Mouse (Mus musculus) forebrain, embryonic 16.5 days (tissue): ENCODE results near the gene Dvl1. TPM values are rescaled to one million over a fixed set of nuclear protein-coding genes. Genes with fewer than 3 reads are reported as not detected.

Experiments used
- ATAC-seq: fragments of 200-750 bp; cut with Nextera tagmentation; 2 replicates; pipeline ENCODE4 v1.8.0; 2017; ENCODE audit warnings: mild to moderate bottlenecking, moderate library complexity
- H3K27ac ChIP-seq: fragments of 300-500 bp; sonication (generic); 2 replicates; pipeline ENCODE4 v1.5.1; 2014; ENCODE audit warnings: low read length, control low read depth
- H3K27me3 ChIP-seq: fragments of 300-500 bp; sonication (generic); replicated peaks from 2 replicates; pipeline ENCODE4 v1.6.1; 2014; ENCODE audit warnings: low read length; ENCODE audit not compliant: control insufficient read depth, insufficient read depth
- H3K36me3 ChIP-seq: fragments of 300-500 bp; sonication (generic); 2 replicates; pipeline ENCODE4 v1.6.1; 2014; ENCODE audit not compliant: control insufficient read depth, insufficient read depth
- H3K4me1 ChIP-seq: fragments of 300-500 bp; sonication (generic); replicated peaks from 2 replicates; pipeline ENCODE4 v1.6.1; 2014; ENCODE audit warnings: low read length; ENCODE audit not compliant: control insufficient read depth, insufficient read depth
- H3K4me2 ChIP-seq: fragments of 300-500 bp; sonication (generic); 2 replicates; pipeline ENCODE4 v1.6.1; 2014; ENCODE audit warnings: mild to moderate bottlenecking, low read length, control low read depth
- H3K4me3 ChIP-seq: fragments of 300-500 bp; sonication (generic); replicated peaks from 2 replicates; pipeline ENCODE4 v1.5.1; 2014; ENCODE audit warnings: mild to moderate bottlenecking, low read length, control low read depth
- H3K9ac ChIP-seq: fragments of 300-500 bp; sonication (generic); replicated peaks from 2 replicates; pipeline ENCODE4 v1.6.1; 2014; ENCODE audit warnings: low read depth, low read length, control low read depth
- H3K9me3 ChIP-seq: fragments of 300-500 bp; sonication (generic); 2 replicates; pipeline ENCODE4 v1.6.1; 2016; ENCODE audit warnings: low read length; ENCODE audit not compliant: control insufficient read depth
- WGBS: fragments of 180-500 bp; shearing (Covaris S2); extraction: QIAGEN DNeasy Blood & Tissue Kit; methylation state at CpG from one replicate; pipeline ENCODE4 v1.1.7; 2014; 5-methylcytosine and 5-hydroxymethylcytosine counted together
- polyA plus RNA-seq: library from polyadenylated mRNA; unstranded; fragments of >200 nt; fragmentation: Nextera tagmentation; extraction: Ambion mirVana; gene quantifications from 2 replicates; pipeline ENCODE4 v1.2.1, GENCODE M21; 2015

The Dvl1 gene
- polyA plus RNA-seq, 1 experiment from 2014 or later = 10.0 TPM

- H3K4me1 ChIP-seq = no peaks in the 10 kb centered on the region
- peaks cover 21% of the 10 kb centered on the region for H3K36me3 ChIP-seq
- no peak overlapping the region for H3K4me2 ChIP-seq
- ATAC-seq = no peak
- H3K4me3 ChIP-seq = no peak overlapping the region
- H3K9ac ChIP-seq = no peak overlapping the region
- no peaks in the 10 kb centered on the region for H3K27me3 ChIP-seq
- no peaks in the 10 kb centered on the region for H3K9me3 ChIP-seq
- H3K27ac ChIP-seq = no peak overlapping the region
- 34% methylated on average over 13 of the region's 13 CpGs for WGBS
These were observed 12.1 kb downstream of the Dvl1 start for GRCm38 (mm10) chr4:155859318-155859717.

DNA sequence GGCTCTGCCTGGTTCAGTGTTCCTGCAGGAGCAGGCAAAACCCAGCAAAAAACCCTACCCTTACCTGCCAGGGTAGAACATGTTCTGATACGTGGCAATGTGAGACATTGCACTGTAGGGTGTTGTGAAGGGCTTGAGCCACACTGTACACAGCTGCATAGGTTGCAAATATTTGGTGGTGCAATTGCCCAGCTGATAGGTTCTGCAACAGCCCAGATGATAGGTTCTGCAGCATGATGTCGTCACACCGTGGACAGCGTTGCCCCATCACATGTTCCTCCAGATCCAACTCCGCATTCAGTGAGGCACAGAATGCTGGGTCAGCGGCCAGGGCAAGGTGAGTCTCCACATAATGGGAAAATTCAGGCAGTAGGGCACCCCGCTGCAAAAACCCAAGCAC lies 14.6 kb downstream of the Dvl1 start:
- 89% methylated on average over 7 of the region's 7 CpGs for WGBS
- Histone ChIP-seq H3K36me3 (peaks cover 20% of the 10 kb centered on the region), H3K4me3 (no peak overlapping the region), H3K4me2 (no peak overlapping the region), H3K9me3 (no peaks in the 10 kb centered on the region), H3K27ac (no peak overlapping the region), H3K27me3 (no peaks in the 10 kb centered on the region), H3K9ac (no peak overlapping the region), H3K4me1 (no peaks in the 10 kb centered on the region)
- no peak for ATAC-seq

- Histone ChIP-seq H3K27me3 (no peaks in the 10 kb centered on the region), H3K4me1 (no peaks in the 10 kb centered on the region; the same call in 1 of the 2 replicates), H3K4me2 (no peak within 1 kb of the TSS), H3K27ac (no peak within 1 kb of the TSS), H3K9ac (no peak within 1 kb of the TSS), H3K36me3 (peaks cover 19% of the 10 kb centered on the region), H3K4me3 (no peak within 1 kb of the TSS), H3K9me3 (no peaks in the 10 kb centered on the region)
- 78% methylated on average over 5 of the region's 5 CpGs for whole genome bisulfite sequencing
- no peak for ATAC-seq
These were observed 15.8 kb downstream of the Dvl1 start, which contains the start of gene Tas1r3 for GRCm38 (mm10) chr4:155863001-155863400. Gene Tas1r3 (minus strand): TSS chr4:155863362.

DNA sequence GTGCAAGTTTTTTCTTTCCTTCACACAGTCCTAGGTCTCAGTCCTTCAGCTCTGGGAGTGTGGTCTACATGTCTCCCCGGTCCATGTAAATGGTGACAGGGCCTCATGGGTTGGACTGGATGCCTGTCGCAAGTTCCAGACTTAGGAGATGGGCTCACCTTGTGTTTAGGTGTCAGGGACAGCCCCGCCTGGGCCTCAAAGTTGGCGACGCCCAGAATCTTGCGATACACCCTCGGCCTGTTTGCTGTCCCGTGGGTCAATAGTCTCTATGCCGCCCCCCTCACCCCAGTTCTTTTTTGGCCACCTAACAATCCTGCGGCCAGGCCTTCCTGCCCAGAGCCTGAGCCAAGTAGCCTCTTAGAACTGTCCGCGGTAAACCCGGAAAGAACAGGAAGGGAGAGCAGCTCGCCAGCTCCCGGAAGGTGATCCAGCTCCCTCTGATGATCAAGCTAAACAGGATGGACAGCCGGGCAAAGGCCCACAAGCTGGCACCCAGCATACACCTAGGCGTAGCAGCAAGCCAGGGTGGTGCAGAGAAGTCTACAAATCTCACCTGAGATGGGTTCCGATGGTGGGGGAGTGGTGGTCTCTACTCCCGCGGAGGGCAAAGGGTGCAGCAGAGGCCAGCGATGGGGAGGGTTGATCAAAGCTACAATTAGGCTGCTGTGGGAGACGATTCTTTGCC lies 21.6 kb downstream of the Dvl1 start:
- Histone ChIP-seq H3K27ac (no peak overlapping the region), H3K4me2 (peak overlapping the region; percentile 98), H3K4me1 (peaks cover 16% of the 10 kb centered on the region), H3K9me3 (no peaks in the 10 kb centered on the region), H3K36me3 (peaks cover 15% of the 10 kb centered on the region), H3K4me3 (peak overlapping the region; percentile 73), H3K27me3 (no peaks in the 10 kb centered on the region), H3K9ac (peak overlapping the region; percentile 63)
- ATAC-seq = peak; percentile 53
- 12% methylated on average over 22 of the region's 22 CpGs for WGBS

GRCm38 (mm10) chr4:155869317-155870033 lies 22.3 kb downstream of the Dvl1 start, which contains the start of the genes Cptp and Ints11:
Gene Cptp (minus strand): TSS chr4:155869440.
Gene Ints11 (plus strand): TSS chr4:155869546.
- H3K27ac ChIP-seq = peak within 1 kb of the TSS; percentile 71
- H3K4me1 ChIP-seq = peaks cover 16% of the 10 kb centered on the region
- H3K27me3 ChIP-seq = no peaks in the 10 kb centered on the region
- peak; percentile 98 for ATAC-seq
- peaks cover 15% of the 10 kb centered on the region for H3K36me3 ChIP-seq
- H3K9me3 ChIP-seq = no peaks in the 10 kb centered on the region
- under 1% methylated on average over 63 of the region's 63 CpGs for WGBS
- peak within 1 kb of the TSS; percentile 73 for H3K4me3 ChIP-seq
- H3K9ac ChIP-seq = peak within 1 kb of the TSS; percentile 77
- H3K4me2 ChIP-seq = peak within 1 kb of the TSS; percentile 98

GRCm38 (mm10) chr4:155871404-155871803 lies 24.2 kb downstream of the Dvl1 start:
- Histone ChIP-seq H3K9me3 (no peaks in the 10 kb centered on the region), H3K4me1 (peaks cover 16% of the 10 kb centered on the region), H3K4me2 (no peak overlapping the region), H3K9ac (no peak overlapping the region), H3K36me3 (peaks cover 19% of the 10 kb centered on the region), H3K4me3 (no peak overlapping the region), H3K27ac (no peak overlapping the region), H3K27me3 (no peaks in the 10 kb centered on the region)
- 93% methylated on average over 7 of the region's 7 CpGs for WGBS
- no peak for ATAC-seq

DNA sequence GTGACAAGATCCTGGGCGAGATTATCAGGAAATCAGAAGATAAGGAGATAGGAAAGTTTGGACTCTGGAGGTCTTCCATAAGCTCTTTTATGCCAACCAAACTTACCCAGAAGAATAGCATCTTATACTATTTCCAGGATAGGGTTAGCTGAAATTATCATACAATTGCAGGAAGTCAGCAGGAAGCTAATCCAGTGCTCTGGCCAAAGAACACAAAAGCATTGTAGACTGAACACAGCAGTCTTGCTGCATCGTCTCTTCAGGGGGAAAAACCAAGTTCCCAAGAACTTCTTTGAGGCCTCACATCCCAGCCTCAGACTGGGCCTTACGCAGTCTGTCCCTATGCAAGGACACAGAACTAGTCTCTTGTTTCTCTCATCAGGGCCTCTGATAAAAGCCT lies 36.4 kb downstream of the Dvl1 start:
- H3K4me2 ChIP-seq = no peak overlapping the region
- no peak overlapping the region for H3K4me3 ChIP-seq
- H3K9ac ChIP-seq = no peak overlapping the region
- H3K9me3 ChIP-seq = no peaks in the 10 kb centered on the region
- H3K36me3 ChIP-seq = peaks cover 17% of the 10 kb centered on the region
- no peak overlapping the region for H3K27ac ChIP-seq
- H3K4me1 ChIP-seq = no peaks in the 10 kb centered on the region
- WGBS = 86% methylated on average over 3 of the region's 3 CpGs
- no peaks in the 10 kb centered on the region for H3K27me3 ChIP-seq
- no peak for ATAC-seq

DNA sequence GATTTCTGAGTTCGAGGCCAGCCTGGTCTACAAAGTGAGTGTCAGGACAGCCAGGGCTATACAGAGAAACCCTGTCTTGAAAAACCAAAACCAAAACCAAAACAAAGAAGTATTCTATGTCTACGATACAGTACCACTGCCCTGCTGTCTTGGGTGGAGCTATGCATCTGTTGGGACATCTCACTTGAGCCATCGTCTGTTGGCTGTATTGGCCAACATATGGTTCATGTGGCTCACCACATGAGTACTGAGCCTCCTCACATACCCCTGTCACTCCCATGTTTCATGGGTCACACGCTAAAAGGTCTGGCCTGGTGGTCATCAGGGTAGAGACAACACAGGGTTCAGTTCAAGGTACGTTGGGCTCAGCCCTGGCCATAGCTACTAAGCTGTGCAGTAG lies 39.1 kb downstream of the Dvl1 start:
- 94% methylated on average over 5 of the region's 5 CpGs for WGBS
- Histone ChIP-seq H3K4me2 (no peak overlapping the region), H3K4me1 (peaks cover 16% of the 10 kb centered on the region), H3K4me3 (no peak overlapping the region), H3K9me3 (no peaks in the 10 kb centered on the region), H3K9ac (no peak overlapping the region), H3K27ac (no peak overlapping the region), H3K36me3 (peaks cover 23% of the 10 kb centered on the region), H3K27me3 (no peaks in the 10 kb centered on the region)
- no peak for ATAC-seq

DNA sequence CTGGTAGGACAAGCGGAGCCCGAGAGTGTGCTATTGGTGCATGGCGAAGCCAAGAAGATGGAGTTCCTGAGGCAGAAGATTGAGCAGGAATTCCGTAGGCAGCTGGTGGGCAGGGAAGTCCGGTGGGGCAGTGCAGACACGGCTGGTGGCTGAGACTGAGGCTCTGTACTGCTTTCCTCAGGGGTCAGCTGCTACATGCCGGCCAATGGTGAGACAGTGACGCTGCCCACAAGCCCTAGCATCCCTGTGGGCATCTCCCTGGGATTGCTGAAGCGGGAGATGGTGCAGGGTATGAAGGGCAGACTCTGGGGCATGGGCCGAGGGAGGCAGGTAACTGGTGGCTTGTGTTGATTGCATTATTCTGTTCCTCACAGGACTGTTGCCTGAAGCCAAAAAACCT lies 40.5 kb downstream of the Dvl1 start:
- H3K27ac ChIP-seq = no peak overlapping the region
- ATAC-seq = no peak
- WGBS = 90% methylated on average over 10 of the region's 10 CpGs
- H3K9ac ChIP-seq = no peak overlapping the region
- no peaks in the 10 kb centered on the region for H3K27me3 ChIP-seq
- H3K4me1 ChIP-seq = peaks cover 16% of the 10 kb centered on the region
- peaks cover 23% of the 10 kb centered on the region for H3K36me3 ChIP-seq
- H3K4me3 ChIP-seq = no peak overlapping the region
- no peaks in the 10 kb centered on the region for H3K9me3 ChIP-seq
- no peak overlapping the region for H3K4me2 ChIP-seq
